Mouse (Mus musculus) MEL (cell line): Measurements from ENCODE around the gene Rps15. TPM values are rescaled to one million over a fixed set of nuclear protein-coding genes. Genes with fewer than 3 reads are reported as not detected.

Source experiments
- DNase-seq: peaks from one replicate; pipeline ENCODE4 v3.0.0; 2011; ENCODE audit warnings: low read depth, low spot score
- H3K27ac ChIP-seq: 2 replicates; pipeline ENCODE4 v1.5.1; 2012; ENCODE audit warnings: low read depth, mild to moderate bottlenecking, control low read depth, low read length, moderate library complexity; ENCODE audit not compliant: control insufficient read depth
- H3K27me3 ChIP-seq, 2 experiments: fragments of 150-350 bp in 1 of 2; sonication (generic) in 1 of 2; 2 replicates each; pipeline ENCODE4 v1.6.1; 2012; ENCODE audit warnings: low read length in 2 of 2, mild to moderate bottlenecking in 2 of 2, improper control_type of control experiment in 1 of 2, moderate library complexity in 1 of 2; ENCODE audit not compliant: insufficient read depth in 2 of 2, control insufficient read depth in 1 of 2
- H3K36me3 ChIP-seq, 2 experiments: 2 replicates each; pipeline ENCODE4 v1.6.1; 2012 to 2014; ENCODE audit warnings: low read length in 2 of 2, improper control_type of control experiment in 1 of 2, inconsistent platforms in 1 of 2, mild to moderate bottlenecking in 1 of 2; ENCODE audit not compliant: insufficient read depth in 2 of 2, control insufficient read depth in 1 of 2
- H3K4me1 ChIP-seq, 2 experiments: fragments of 150-350 bp in 1 of 2; sonication (generic) in 1 of 2; 2 replicates each; pipeline ENCODE4 v1.6.1; 2012; ENCODE audit warnings: low read length in 2 of 2, improper control_type of control experiment in 1 of 2, mild to moderate bottlenecking in 1 of 2; ENCODE audit not compliant: insufficient read depth in 2 of 2, control insufficient read depth in 1 of 2
- H3K4me3 ChIP-seq, 2 experiments: fragments of 150-350 bp in 1 of 2; sonication (generic) in 1 of 2; 2 replicates each; pipeline ENCODE4 v1.5.1; 2012; ENCODE audit warnings: low read depth in 2 of 2, low read length in 2 of 2, mild to moderate bottlenecking in 2 of 2, moderate library complexity in 2 of 2, control low read depth in 1 of 2, improper control_type of control experiment in 1 of 2; ENCODE audit not compliant: control insufficient read depth in 1 of 2, insufficient read depth in 1 of 2
- H3K79me2 ChIP-seq: 2 replicates; pipeline ENCODE4 v1.6.1; 2012; ENCODE audit warnings: mild to moderate bottlenecking, low read length, moderate library complexity; ENCODE audit not compliant: control insufficient read depth, poor library complexity, insufficient read depth
- H3K9ac ChIP-seq: 2 replicates; pipeline ENCODE4 v1.6.1; 2012; ENCODE audit warnings: low read depth, mild to moderate bottlenecking, control low read depth, low read length, moderate library complexity; ENCODE audit not compliant: control insufficient read depth, poor library complexity, severe bottlenecking
- H3K9me3 ChIP-seq: fragments of 150-350 bp; sonication (generic); replicated peaks from 2 replicates; pipeline ENCODE4 v1.6.1; 2012; ENCODE audit warnings: mild to moderate bottlenecking, low read length, improper control_type of control experiment, moderate library complexity; ENCODE audit not compliant: insufficient read depth
- BHLHE40 ChIP-seq: IDR thresholded peaks from 2 replicates; pipeline ENCODE4 v1.6.1; 2012; ENCODE audit warnings: low read depth, mild to moderate bottlenecking, inconsistent platforms, low read length, improper control_type of control experiment, borderline replicate concordance
- CHD1 ChIP-seq: IDR thresholded peaks from 2 replicates; pipeline ENCODE4 v1.6.1; 2012; ENCODE audit warnings: low read depth, mild to moderate bottlenecking, inconsistent platforms, low read length, improper control_type of control experiment
- CHD2 ChIP-seq: IDR thresholded peaks from 2 replicates; pipeline ENCODE4 v1.6.1; 2011; ENCODE audit warnings: low read length, improper control_type of control experiment
- CTCF ChIP-seq, 3 experiments: IDR thresholded peaks in 2 of 3; conservative IDR thresholded peaks in 1 of 3; 2 replicates each; pipeline ENCODE4 v1.5.1; 2011 to 2012; ENCODE audit warnings: low read length in 3 of 3, low read depth in 2 of 3, mild to moderate bottlenecking in 2 of 3, improper control_type of control experiment in 1 of 3, inconsistent platforms in 1 of 3, mixed read lengths in 1 of 3, moderate library complexity in 1 of 3; ENCODE audit not compliant: control insufficient read depth in 1 of 3, insufficient read depth in 1 of 3, poor library complexity in 1 of 3, severe bottlenecking in 1 of 3
- E2F4 ChIP-seq: IDR thresholded peaks from 2 replicates; pipeline ENCODE4 v1.6.1; 2011; ENCODE audit warnings: low read depth, low read length, improper control_type of control experiment, borderline replicate concordance
- ELF1 ChIP-seq: IDR thresholded peaks from 2 replicates; pipeline ENCODE4 v1.6.1; 2014; ENCODE audit warnings: low read depth, mild to moderate bottlenecking, inconsistent platforms, low read length, improper control_type of control experiment, moderate library complexity
- EP300 ChIP-seq, 2 experiments: IDR thresholded peaks; 2 replicates each; pipeline ENCODE4 v1.6.1; 2011; ENCODE audit warnings: improper control_type of control experiment in 2 of 2, low read length in 2 of 2, low read depth in 1 of 2, mild to moderate bottlenecking in 1 of 2
- ETS1 ChIP-seq: IDR thresholded peaks from 2 replicates; pipeline ENCODE4 v1.6.1; 2012; ENCODE audit warnings: low read depth, mild to moderate bottlenecking, inconsistent platforms, low read length, improper control_type of control experiment, moderate library complexity
- GABPA ChIP-seq: IDR thresholded peaks from 2 replicates; pipeline ENCODE4 v1.6.1; 2012; ENCODE audit warnings: low read depth, mild to moderate bottlenecking, inconsistent platforms, low read length, improper control_type of control experiment, moderate library complexity
- GATA1 ChIP-seq: IDR thresholded peaks from 2 replicates; pipeline ENCODE4 v1.6.1; 2011; ENCODE audit warnings: low read depth, low read length, improper control_type of control experiment
- HCFC1 ChIP-seq: IDR thresholded peaks from 2 replicates; pipeline ENCODE4 v1.6.1; 2012; ENCODE audit warnings: low read depth, mild to moderate bottlenecking, inconsistent platforms, low read length, improper control_type of control experiment, moderate library complexity
- JUND ChIP-seq: IDR thresholded peaks from 2 replicates; pipeline ENCODE4 v1.6.1; 2011; ENCODE audit warnings: low read depth, mild to moderate bottlenecking, improper control_type of control experiment, low read length
- KAT2A ChIP-seq: conservative IDR thresholded peaks from 2 replicates; pipeline ENCODE4 v1.6.1; 2012; ENCODE audit warnings: low read depth, low read length, improper control_type of control experiment, inconsistent platforms
- MAFK ChIP-seq: IDR thresholded peaks from 2 replicates; pipeline ENCODE4 v1.6.1; 2011; ENCODE audit warnings: low read depth, mild to moderate bottlenecking, low read length, improper control_type of control experiment, borderline replicate concordance
- MAX ChIP-seq: IDR thresholded peaks from 2 replicates; pipeline ENCODE4 v1.6.1; 2011; ENCODE audit warnings: low read length, improper control_type of control experiment
- MAZ ChIP-seq: IDR thresholded peaks from 2 replicates; pipeline ENCODE4 v1.6.1; 2012; ENCODE audit warnings: low read depth, mild to moderate bottlenecking, inconsistent platforms, low read length, improper control_type of control experiment
- MEF2A ChIP-seq: IDR thresholded peaks from 2 replicates; pipeline ENCODE4 v1.6.1; 2014; ENCODE audit warnings: low read depth, mild to moderate bottlenecking, inconsistent platforms, low read length, improper control_type of control experiment; ENCODE audit not compliant: poor library complexity, insufficient replicate concordance, severe bottlenecking; ENCODE audit errors: extremely low read depth
- MXI1 ChIP-seq: IDR thresholded peaks from 2 replicates; pipeline ENCODE4 v1.6.1; 2011; ENCODE audit warnings: mild to moderate bottlenecking, low read depth, low read length, improper control_type of control experiment
- MYB ChIP-seq: IDR thresholded peaks from 2 replicates; pipeline ENCODE4 v1.6.1; 2011; ENCODE audit warnings: mild to moderate bottlenecking, low read depth, low read length, improper control_type of control experiment
- MYC ChIP-seq: IDR thresholded peaks from 2 replicates; pipeline ENCODE4 v1.6.1; 2011; ENCODE audit warnings: low read depth, mild to moderate bottlenecking, low read length, improper control_type of control experiment, moderate library complexity
- NELFE ChIP-seq: IDR thresholded peaks from 2 replicates; pipeline ENCODE4 v1.6.1; 2011; ENCODE audit warnings: low read depth, low read length, improper control_type of control experiment
- NRF1 ChIP-seq: IDR thresholded peaks from 2 replicates; pipeline ENCODE4 v1.6.1; 2014; ENCODE audit warnings: low read depth, mild to moderate bottlenecking, inconsistent platforms, low read length, improper control_type of control experiment, moderate library complexity; ENCODE audit not compliant: poor library complexity, insufficient read depth, severe bottlenecking
- POLR2A ChIP-seq, 2 experiments: IDR thresholded peaks; 2 replicates each; pipeline ENCODE4 v1.6.1; 2011 to 2012; ENCODE audit warnings: low read length in 2 of 2, mild to moderate bottlenecking in 2 of 2, control low read depth in 1 of 2, improper control_type of control experiment in 1 of 2, low read depth in 1 of 2, moderate library complexity in 1 of 2; ENCODE audit not compliant: control insufficient read depth in 1 of 2, insufficient read depth in 1 of 2, poor library complexity in 1 of 2
- POLR2AphosphoS2 ChIP-seq: IDR thresholded peaks from 2 replicates; pipeline ENCODE4 v1.6.1; 2011; ENCODE audit warnings: low read length, improper control_type of control experiment
- RAD21 ChIP-seq: IDR thresholded peaks from 2 replicates; pipeline ENCODE4 v1.6.1; 2011; ENCODE audit warnings: mild to moderate bottlenecking, low read depth, low read length, improper control_type of control experiment
- RCOR1 ChIP-seq: IDR thresholded peaks from 2 replicates; pipeline ENCODE4 v1.6.1; 2012; ENCODE audit warnings: low read depth, mild to moderate bottlenecking, inconsistent platforms, low read length, improper control_type of control experiment
- SIN3A ChIP-seq: IDR thresholded peaks from 2 replicates; pipeline ENCODE4 v1.6.1; 2012; ENCODE audit warnings: low read length, improper control_type of control experiment, inconsistent platforms
- SMC3 ChIP-seq: IDR thresholded peaks from 2 replicates; pipeline ENCODE4 v1.6.1; 2011; ENCODE audit warnings: low read depth, low read length, improper control_type of control experiment
- TAL1 ChIP-seq: IDR thresholded peaks from 2 replicates; pipeline ENCODE4 v1.6.1; 2012; ENCODE audit warnings: mild to moderate bottlenecking, inconsistent platforms, low read length, moderate library complexity, mixed read lengths
- TBP ChIP-seq: IDR thresholded peaks from 2 replicates; pipeline ENCODE4 v1.8.0; 2011; ENCODE audit warnings: low read depth, low read length, improper control_type of control experiment
- TCF12 ChIP-seq: IDR thresholded peaks from 2 replicates; pipeline ENCODE4 v1.6.1; 2014; ENCODE audit warnings: low read depth, mild to moderate bottlenecking, inconsistent platforms, low read length, improper control_type of control experiment, moderate library complexity
- UBTF ChIP-seq: IDR thresholded peaks from 2 replicates; pipeline ENCODE4 v1.6.1; 2012; ENCODE audit warnings: low read depth, mild to moderate bottlenecking, inconsistent platforms, low read length, improper control_type of control experiment, moderate library complexity, borderline replicate concordance; ENCODE audit not compliant: insufficient read depth
- USF1 ChIP-seq: IDR thresholded peaks from 2 replicates; pipeline ENCODE4 v1.6.1; 2014; ENCODE audit warnings: low read depth, mild to moderate bottlenecking, inconsistent platforms, low read length, improper control_type of control experiment, moderate library complexity
- USF2 ChIP-seq, 2 experiments: IDR thresholded peaks; 2 replicates each; pipeline ENCODE4 v1.6.1; 2011 to 2012; ENCODE audit warnings: improper control_type of control experiment in 2 of 2, low read length in 2 of 2, borderline replicate concordance in 1 of 2, inconsistent platforms in 1 of 2, low read depth in 1 of 2, mild to moderate bottlenecking in 1 of 2; ENCODE audit not compliant: insufficient read depth in 1 of 2
- ZC3H11A ChIP-seq: IDR thresholded peaks from 2 replicates; pipeline ENCODE4 v1.6.1; 2012; ENCODE audit warnings: low read depth, mild to moderate bottlenecking, inconsistent platforms, low read length, improper control_type of control experiment
- ZKSCAN1 ChIP-seq: IDR thresholded peaks from 2 replicates; pipeline ENCODE4 v1.6.1; 2012; ENCODE audit warnings: low read depth, mild to moderate bottlenecking, inconsistent platforms, low read length, improper control_type of control experiment, moderate library complexity
- ZMIZ1 ChIP-seq: IDR thresholded peaks from 2 replicates; pipeline ENCODE4 v1.6.1; 2012; ENCODE audit warnings: low read depth, mild to moderate bottlenecking, inconsistent platforms, low read length, improper control_type of control experiment, moderate library complexity
- ZNF384 ChIP-seq: IDR thresholded peaks from 2 replicates; pipeline ENCODE4 v1.6.1; 2012; ENCODE audit warnings: low read depth, mild to moderate bottlenecking, inconsistent platforms, low read length, improper control_type of control experiment
- polyA plus RNA-seq, 2 experiments: library from polyadenylated mRNA; stranded (reverse) in 1 of 2; unstranded in 1 of 2; fragments of >175 nt in 1 of 2; fragments of >200 nt in 1 of 2; gene quantifications; 2 replicates each; pipeline versions ENCODE4 v1.2.1 to v1.2.4; 2012; ENCODE audit warnings: low replicate concordance in 2 of 2, low read depth in 1 of 2; ENCODE audit not compliant: insufficient read length in 2 of 2, insufficient read depth in 1 of 2, missing spikeins in 1 of 2
- total RNA-seq: library from RNA; depleted of rRNA; stranded (reverse); fragments of 300-350 nt; gene quantifications from 2 replicates; pipeline ENCODE4 v1.2.3, GENCODE M21; 2012

Gene Rps15
- total and polyA plus RNA-seq, 3 experiments: 1,331 to 4,320 (median 3,905) TPM

DNA sequence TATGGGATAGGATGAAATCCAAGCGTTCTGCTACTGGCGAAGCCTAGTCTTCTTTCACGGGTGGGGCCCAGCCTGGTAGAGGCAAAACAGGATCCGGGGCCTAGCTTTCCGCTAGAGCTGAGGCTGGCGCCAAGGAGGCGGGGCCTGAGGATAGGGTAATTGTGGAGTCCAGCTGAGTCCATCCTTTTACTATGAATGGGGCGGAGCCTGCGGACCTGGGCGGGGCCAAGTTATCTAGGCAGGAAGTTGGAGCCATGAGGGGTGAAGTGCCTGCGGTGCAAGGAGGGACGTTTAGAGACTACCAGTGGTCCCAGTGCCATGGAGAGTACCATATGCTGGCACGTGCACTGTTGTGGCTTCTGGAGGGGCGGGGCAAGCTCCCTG lies 30.7 kb upstream of the Rps15 start:
- Histone ChIP-seq H3K9ac (peak overlapping the region; percentile 87), H3K4me1 (peaks cover 3 to 22% of the 10 kb centered on the region in 2 experiments; a peak in 3 of 4 replicates), H3K36me3 (peaks cover 0 to 11% of the 10 kb centered on the region in 2 experiments; a peak in 2 of 4 replicates), H3K9me3 (no peaks in the 10 kb centered on the region), H3K79me2 (peaks cover 17% of the 10 kb centered on the region), H3K27me3 (no peaks in the 10 kb centered on the region), H3K4me3 (peak overlapping the region; percentile 77 to 79), H3K27ac (peak overlapping the region; percentile 90)
- DNase-seq: peak; percentile 99
- TF ChIP-seq CHD1 (no peak), SIN3A (peak; percentile 87), NRF1 (peak; percentile 20; the same call in 1 of the 2 replicates), UBTF (no peak), ZNF384 (no peak), MAFK (no peak), JUND (no peak), USF1 (peak; percentile 28; the same call in 1 of the 2 replicates), MXI1 (peak; percentile 96), ZKSCAN1 (no peak), TBP (peak; percentile 78), MAZ (no peak), SMC3 (no peak), TAL1 (no peak), CTCF (IDR thresholded peaks at IDR 0.05 in 2 of 3, conservative IDR thresholded peaks at IDR 0.05 in 1 of 3; ENCODE audit: control insufficient read depth in 1 of 3, insufficient read depth in 1 of 3, low read depth in 2 of 3, low read length in 3 of 3, poor library complexity in 1 of 3, severe bottlenecking in 1 of 3) (no peak), ETS1 (peak; percentile 67), MYC (peak; percentile 96), HCFC1 (peak; percentile 70), ELF1 (peak; percentile 89), GATA1 (peak; percentile 71), GABPA (no peak), BHLHE40 (peak; percentile 98), MYB (no peak), KAT2A (no peak), NELFE (peak; percentile 87), RCOR1 (no peak), MAX (peak; percentile 92), RAD21 (no peak), CHD2 (no peak), POLR2A (IDR thresholded peaks at IDR 0.05; ENCODE audit: control insufficient read depth in 1 of 2, insufficient read depth in 1 of 2, low read depth in 1 of 2, low read length in 2 of 2, poor library complexity in 1 of 2) (peak; percentile 80 to 95), USF2 (IDR thresholded peaks at IDR 0.05; ENCODE audit: borderline replicate concordance in 1 of 2, insufficient read depth in 1 of 2, low read depth in 1 of 2, low read length in 2 of 2) (no peak), EP300 (IDR thresholded peaks at IDR 0.05; ENCODE audit: low read depth in 1 of 2, low read length in 2 of 2) (no peak), E2F4 (no peak), POLR2AphosphoS2 (peak; percentile 87), MEF2A (no peak), ZMIZ1 (no peak), TCF12 (peak; percentile 30; the same call in 1 of the 2 replicates), ZC3H11A (no peak)
